Mouse (Mus musculus) C2C12 (cell line): ENCODE data around the gene Ttc9.

Source experiments
- CEBPB ChIP-seq: IDR thresholded peaks from one replicate; pipeline ENCODE4 v1.6.1; 2011; ENCODE audit warnings: low read depth, mild to moderate bottlenecking, control low read depth, moderate library complexity
- CTCF ChIP-seq: IDR thresholded peaks from one replicate; pipeline ENCODE4 v1.5.1; 2011; ENCODE audit not compliant: control insufficient read depth, insufficient read depth, insufficient read length
- MAX ChIP-seq: IDR thresholded peaks from one replicate; pipeline ENCODE4 v1.6.1; 2011; ENCODE audit warnings: mild to moderate bottlenecking, control low read depth
- MYOD1 ChIP-seq: IDR thresholded peaks from one replicate; pipeline ENCODE4 v1.6.1; 2011; ENCODE audit warnings: low read depth; ENCODE audit not compliant: control insufficient read depth, insufficient read length
- USF1 ChIP-seq: IDR thresholded peaks from one replicate; pipeline ENCODE4 v1.6.1; 2011; ENCODE audit warnings: low read depth, mild to moderate bottlenecking, control low read depth, moderate library complexity

GRCm38 (mm10) chr12:81596547-81597262 lies 34.3 kb upstream of the Ttc9 start:
- TF ChIP-seq CTCF (no peak), USF1 (no peak), MAX (no peak), MYOD1 (no peak), CEBPB (no peak)
